Mouse (Mus musculus) intestine, embryonic 14.5 days (tissue): ENCODE results near the gene Slit3. TPM values are rescaled to one million over a fixed set of nuclear protein-coding genes. Genes with fewer than 3 reads are reported as not detected.

Source experiments
- ATAC-seq: fragments of 200-750 bp; cut with Nextera tagmentation; replicated peaks from 2 replicates; pipeline ENCODE4 v1.8.0; 2017; ENCODE audit warnings: low read depth, moderate number of reproducible peaks, moderate TSS enrichment, moderate library complexity; ENCODE audit not compliant: low FRiP score, low TSS enrichment
- DNase-seq: peaks from one replicate; pipeline ENCODE4 v3.0.0-alpha.2; 2018; ENCODE audit warnings: low spot score
- H3K27ac ChIP-seq: fragments of 300-500 bp; sonication (generic); 2 replicates; pipeline ENCODE4 v1.5.1; 2014; ENCODE audit warnings: low read depth, mild to moderate bottlenecking, control low read depth
- H3K27me3 ChIP-seq: fragments of 300-500 bp; sonication (generic); replicated peaks from 2 replicates; pipeline ENCODE4 v1.6.1; 2014; ENCODE audit warnings: low read length, control low read depth; ENCODE audit not compliant: control insufficient read depth, insufficient read depth
- H3K36me3 ChIP-seq: fragments of 300-500 bp; sonication (generic); 2 replicates; pipeline ENCODE4 v1.6.1; 2014; ENCODE audit warnings: low read length, control low read depth; ENCODE audit not compliant: control insufficient read depth, insufficient read depth
- H3K4me1 ChIP-seq: fragments of 300-500 bp; sonication (generic); replicated peaks from 2 replicates; pipeline ENCODE4 v1.6.1; 2014; ENCODE audit warnings: low read length, control low read depth, mixed read lengths; ENCODE audit not compliant: control insufficient read depth, insufficient read depth
- H3K4me2 ChIP-seq: fragments of 300-500 bp; sonication (generic); 2 replicates; pipeline ENCODE4 v1.6.1; 2014; ENCODE audit warnings: low read length
- H3K4me3 ChIP-seq: fragments of 300-500 bp; sonication (generic); 2 replicates; pipeline ENCODE4 v1.5.1; 2014; ENCODE audit warnings: low read depth, low read length, control low read depth, mixed read lengths
- H3K9ac ChIP-seq: fragments of 300-500 bp; sonication (generic); 2 replicates; pipeline ENCODE4 v1.6.1; 2014; ENCODE audit warnings: mild to moderate bottlenecking, low read length
- H3K9me3 ChIP-seq: fragments of 300-500 bp; sonication (generic); 2 replicates; pipeline ENCODE4 v1.6.1; 2016; ENCODE audit warnings: low read length, control low read depth; ENCODE audit not compliant: control insufficient read depth
- WGBS: fragments of 180-500 bp; shearing (Covaris S2); extraction: QIAGEN DNeasy Blood & Tissue Kit; methylation state at CpG from one replicate; pipeline ENCODE4 v1.1.7; 2014; 5-methylcytosine and 5-hydroxymethylcytosine counted together
- polyA plus RNA-seq: library from polyadenylated mRNA; unstranded; fragments of >200 nt; fragmentation: Nextera tagmentation; extraction: Ambion mirVana; gene quantifications from 2 replicates; pipeline ENCODE4 v1.2.1, GENCODE M21; 2014

The Slit3 gene
- polyA plus RNA-seq, 1 experiment from 2014 or later: 27.6 TPM

GRCm38 (mm10) chr11:35304216-35304975 lies 183.4 kb downstream of the Slit3 start:
- no peak overlapping the region for H3K9ac ChIP-seq
- H3K9me3 ChIP-seq: no peaks in the 10 kb centered on the region
- ATAC-seq (no peak), DNase-seq (no peak)
- no peak overlapping the region for H3K4me3 ChIP-seq
- H3K4me2 ChIP-seq: no peak overlapping the region
- H3K4me1 ChIP-seq: no peaks in the 10 kb centered on the region
- H3K36me3 ChIP-seq: no peaks in the 10 kb centered on the region
- WGBS: 85% methylated on average over 8 of the region's 8 CpGs
- H3K27me3 ChIP-seq: no peaks in the 10 kb centered on the region
- H3K27ac ChIP-seq: no peak overlapping the region

- H3K36me3 ChIP-seq: no peaks in the 10 kb centered on the region
- WGBS: 61% methylated on average over 5 of the region's 5 CpGs
- no peaks in the 10 kb centered on the region for H3K4me1 ChIP-seq
- no peaks in the 10 kb centered on the region for H3K27me3 ChIP-seq
- H3K4me2 ChIP-seq: no peak overlapping the region
- no peaks in the 10 kb centered on the region for H3K9me3 ChIP-seq
- H3K4me3 ChIP-seq: no peak overlapping the region
- DNase-seq (no peak), ATAC-seq (no peak)
- no peak overlapping the region for H3K27ac ChIP-seq
- no peak overlapping the region for H3K9ac ChIP-seq
These were observed 184.1 kb downstream of the Slit3 start for GRCm38 (mm10) chr11:35305111-35305510.

GRCm38 (mm10) chr11:35305910-35306309 lies 184.9 kb downstream of the Slit3 start:
- ATAC-seq (no peak), DNase-seq (no peak)
- H3K27ac ChIP-seq: no peak overlapping the region
- H3K36me3 ChIP-seq: no peaks in the 10 kb centered on the region
- H3K9ac ChIP-seq: no peak overlapping the region
- 78% methylated on average over 3 of the region's 3 CpGs for WGBS
- H3K4me2 ChIP-seq: no peak overlapping the region
- no peaks in the 10 kb centered on the region for H3K4me1 ChIP-seq
- no peak overlapping the region for H3K4me3 ChIP-seq
- H3K27me3 ChIP-seq: no peaks in the 10 kb centered on the region
- H3K9me3 ChIP-seq: no peaks in the 10 kb centered on the region

- Histone ChIP-seq H3K4me2 (no peak overlapping the region), H3K4me3 (no peak overlapping the region), H3K27ac (no peak overlapping the region), H3K9ac (no peak overlapping the region), H3K9me3 (no peaks in the 10 kb centered on the region), H3K4me1 (no peaks in the 10 kb centered on the region), H3K27me3 (no peaks in the 10 kb centered on the region), H3K36me3 (no peaks in the 10 kb centered on the region)
- 71% methylated on average over 5 of the region's 5 CpGs for WGBS
- ATAC-seq (no peak), DNase-seq (no peak)
These were observed 185.9 kb downstream of the Slit3 start for GRCm38 (mm10) chr11:35306922-35307321.

GRCm38 (mm10) chr11:35307992-35308391 lies 187.0 kb downstream of the Slit3 start:
- 81% methylated on average over 4 of the region's 4 CpGs for WGBS
- H3K27ac ChIP-seq: no peak overlapping the region
- H3K4me2 ChIP-seq: no peak overlapping the region
- no peak for ATAC-seq
- H3K36me3 ChIP-seq: no peaks in the 10 kb centered on the region
- H3K9ac ChIP-seq: no peak overlapping the region
- H3K4me1 ChIP-seq: no peaks in the 10 kb centered on the region
- no peaks in the 10 kb centered on the region for H3K9me3 ChIP-seq
- no peak overlapping the region for H3K4me3 ChIP-seq
- no peaks in the 10 kb centered on the region for H3K27me3 ChIP-seq
- no peak for DNase-seq

DNA sequence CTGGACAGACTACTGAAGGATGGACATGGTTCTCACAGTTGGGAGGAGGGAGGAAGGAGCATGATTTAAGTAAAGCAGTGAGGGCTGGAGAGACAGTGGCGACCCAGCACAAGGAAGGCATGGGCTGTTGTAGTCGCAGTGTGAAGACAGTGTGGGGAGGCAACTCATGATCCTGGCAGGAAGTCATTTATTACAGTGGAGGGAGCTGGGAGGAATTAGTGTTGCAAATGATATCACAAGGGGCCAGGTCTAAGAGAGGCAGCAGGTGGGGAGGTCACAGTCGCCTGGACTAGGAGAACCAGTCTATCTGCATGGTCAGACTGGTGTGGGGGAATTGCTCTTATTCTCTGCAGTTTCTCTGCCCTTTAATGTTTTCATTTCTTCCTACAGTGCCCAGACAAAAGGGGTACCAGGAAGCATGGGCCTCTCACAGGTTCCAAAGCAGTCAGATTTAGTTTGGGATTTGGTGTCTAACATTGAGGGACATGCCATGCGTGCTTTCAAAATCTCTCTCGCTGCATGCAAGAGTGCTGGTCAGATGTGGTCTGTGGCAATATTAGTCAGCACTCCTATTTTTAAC lies 194.5 kb downstream of the Slit3 start:
- no peak overlapping the region for H3K27ac ChIP-seq
- 54% methylated on average over 5 of the region's 5 CpGs for WGBS
- no peaks in the 10 kb centered on the region for H3K9me3 ChIP-seq
- no peak for DNase-seq
- ATAC-seq: no peak
- no peak overlapping the region for H3K4me2 ChIP-seq
- H3K27me3 ChIP-seq: no peaks in the 10 kb centered on the region
- no peaks in the 10 kb centered on the region for H3K36me3 ChIP-seq
- H3K4me3 ChIP-seq: no peak overlapping the region
- H3K4me1 ChIP-seq: peaks cover 12% of the 10 kb centered on the region
- no peak overlapping the region for H3K9ac ChIP-seq

- Histone ChIP-seq H3K36me3 (no peaks in the 10 kb centered on the region), H3K27ac (no peak overlapping the region), H3K4me1 (peaks cover 12% of the 10 kb centered on the region), H3K27me3 (no peaks in the 10 kb centered on the region), H3K9ac (no peak overlapping the region), H3K4me3 (no peak overlapping the region), H3K9me3 (no peaks in the 10 kb centered on the region), H3K4me2 (no peak overlapping the region)
- 93% methylated on average over 5 of the region's 5 CpGs for WGBS
- no peak for DNase-seq
- no peak for ATAC-seq
These were observed 196.2 kb downstream of the Slit3 start for GRCm38 (mm10) chr11:35317221-35317620.

DNA sequence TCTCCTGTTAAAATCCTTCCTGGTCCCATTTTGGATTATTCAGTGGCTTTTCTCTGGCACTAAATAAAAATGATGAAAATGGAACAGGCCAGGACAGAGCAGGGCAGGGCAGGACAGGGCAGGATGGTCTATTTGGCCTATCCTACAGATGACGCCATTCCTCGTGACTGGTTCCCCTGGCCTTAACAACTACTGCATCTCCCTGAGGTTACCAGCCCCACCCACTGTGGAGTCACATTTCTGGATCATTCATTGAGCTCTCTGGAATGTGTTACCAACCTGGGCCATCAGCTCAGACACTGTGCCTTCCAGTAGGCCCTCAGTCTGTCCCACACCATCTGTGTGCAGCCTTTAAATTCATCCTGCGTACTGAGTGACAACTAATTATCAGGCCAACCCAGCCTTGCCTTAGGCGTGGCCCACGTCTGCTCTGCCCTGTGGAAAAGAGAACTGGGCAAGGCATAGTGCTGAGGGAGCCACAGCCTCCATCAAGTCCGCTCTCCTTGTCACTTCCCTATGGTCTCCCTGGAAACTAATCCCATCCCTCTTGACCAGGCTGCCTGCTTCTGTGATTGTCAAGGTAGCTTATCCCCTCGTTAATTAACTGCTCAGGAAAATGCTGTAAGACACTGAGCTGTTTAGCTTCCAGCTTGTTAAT lies 196.9 kb downstream of the Slit3 start:
- Histone ChIP-seq H3K9me3 (no peaks in the 10 kb centered on the region), H3K4me2 (no peak overlapping the region), H3K4me1 (peaks cover 12% of the 10 kb centered on the region), H3K9ac (no peak overlapping the region), H3K27me3 (no peaks in the 10 kb centered on the region), H3K36me3 (no peaks in the 10 kb centered on the region), H3K27ac (no peak overlapping the region), H3K4me3 (no peak overlapping the region)
- 75% methylated on average over 7 of the region's 7 CpGs for WGBS
- ATAC-seq: 0 out of 2 replicates have a peak, but pooled peaks have one; percentile 27
- no peak for DNase-seq
